Mouse (Mus musculus): ENCODE measurements around the gene Tubb2b. TPM values are rescaled to one million over a fixed set of nuclear protein-coding genes. Genes with fewer than 3 reads are reported as not detected.
A peak's percentile ranks its signal among the peaks of the same experiment; 100 is the strongest.
"Not testable (repeated sequence)": the region's sequence is repeated elsewhere in the genome, so short reads cannot be mapped to it uniquely, and the experiment has no call there.

Tubb2b gene
- total and polyA plus RNA-seq, 2 experiments = 0.33 TPM; not detected in 1

DNA sequence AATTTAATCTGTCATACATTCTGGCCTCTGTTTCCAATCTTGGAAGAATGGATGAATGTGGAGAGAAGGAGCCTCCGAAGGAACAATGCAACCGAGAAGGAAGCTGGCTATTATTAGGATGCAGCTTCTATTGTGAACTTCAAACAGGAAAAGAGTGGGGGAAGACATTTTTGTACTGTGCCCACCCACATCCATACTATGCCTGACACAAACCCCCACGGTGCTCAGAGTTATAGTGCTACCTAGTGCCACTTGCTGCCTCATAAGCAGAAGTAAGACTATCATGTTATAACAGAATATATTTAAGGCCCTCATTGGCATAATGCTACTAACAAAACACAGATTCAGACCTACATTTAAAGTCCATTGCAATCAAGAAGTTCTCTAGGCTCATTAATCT, 40.9 kb downstream of the Tubb2b start:
- Histone ChIP-seq H3K79me2 (ENCODE audit: control insufficient read depth, insufficient read depth, low read length) (no peaks in the 10 kb centered on the region), H3K36me3 (ENCODE audit: control insufficient read depth, insufficient read depth, low read length) (no peaks in the 10 kb centered on the region), H3K4me1 (ENCODE audit: control insufficient read depth, insufficient read depth, low read length) (0 out of 2 replicates have a peak, but pooled peaks cover under 1% of the 10 kb centered on the region), H3K4me3 (ENCODE audit: insufficient read depth, low read depth, low read length) (no peak overlapping the region), H3K27ac (replicated peaks; ENCODE audit: insufficient read depth, low read depth, low read length) (no peak overlapping the region), H3K27me3 (ENCODE audit: control insufficient read depth, insufficient read depth, low read length) (no peaks in the 10 kb centered on the region), H3K9ac (ENCODE audit: low read depth, low read length) (no peak overlapping the region)
- TF ChIP-seq POLR2A (IDR thresholded peaks at IDR 0.05; ENCODE audit: extremely low read depth, insufficient read depth, low read length) (no peak), CTCF (IDR thresholded peaks at IDR 0.05; ENCODE audit: low read depth, low read length) (no peak)
- 73% methylated on average over 3 of the region's 3 CpGs for WGBS
- DNase-seq (ENCODE audit: extremely low read depth, low read depth, low spot score) = no peak

DNA sequence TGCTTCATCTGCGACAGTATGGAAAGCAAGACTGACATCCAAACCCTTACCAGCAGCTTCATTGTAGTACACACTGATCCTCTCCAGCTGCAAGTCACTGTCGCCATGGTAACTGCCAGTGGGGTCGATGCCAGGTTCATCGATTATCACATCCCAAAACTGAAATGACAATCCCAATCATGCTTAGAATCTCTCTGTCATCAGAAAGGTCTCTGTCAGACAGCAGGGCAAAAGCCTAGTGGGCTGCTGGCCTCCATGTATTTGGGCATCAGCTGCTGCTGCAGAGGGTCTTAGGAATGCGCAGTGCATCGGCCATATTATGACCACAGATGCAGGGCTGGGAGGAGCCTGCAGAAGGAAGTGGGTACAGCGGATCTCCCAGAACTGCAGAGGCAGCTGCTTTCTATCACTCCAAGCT, 41.4 kb downstream of the Tubb2b start:
- TF ChIP-seq POLR2A (IDR thresholded peaks at IDR 0.05; ENCODE audit: extremely low read depth, insufficient read depth, low read length) (no peak), CTCF (IDR thresholded peaks at IDR 0.05; ENCODE audit: low read depth, low read length) (no peak)
- WGBS = 75% methylated on average over 7 of the region's 7 CpGs
- H3K27ac ChIP-seq (replicated peaks; ENCODE audit: insufficient read depth, low read depth, low read length) = no peak overlapping the region
- no peak overlapping the region for H3K9ac ChIP-seq (ENCODE audit: low read depth, low read length)
- no peak for DNase-seq (ENCODE audit: extremely low read depth, low read depth, low spot score)
- no peaks in the 10 kb centered on the region for H3K79me2 ChIP-seq (ENCODE audit: control insufficient read depth, insufficient read depth, low read length)
- H3K4me3 ChIP-seq (ENCODE audit: insufficient read depth, low read depth, low read length) = no peak overlapping the region
- no peaks in the 10 kb centered on the region for H3K27me3 ChIP-seq (ENCODE audit: control insufficient read depth, insufficient read depth, low read length)
- peaks cover 4% of the 10 kb centered on the region for H3K4me1 ChIP-seq (ENCODE audit: control insufficient read depth, insufficient read depth, low read length)
- no peaks in the 10 kb centered on the region for H3K36me3 ChIP-seq (ENCODE audit: control insufficient read depth, insufficient read depth, low read length)

DNA sequence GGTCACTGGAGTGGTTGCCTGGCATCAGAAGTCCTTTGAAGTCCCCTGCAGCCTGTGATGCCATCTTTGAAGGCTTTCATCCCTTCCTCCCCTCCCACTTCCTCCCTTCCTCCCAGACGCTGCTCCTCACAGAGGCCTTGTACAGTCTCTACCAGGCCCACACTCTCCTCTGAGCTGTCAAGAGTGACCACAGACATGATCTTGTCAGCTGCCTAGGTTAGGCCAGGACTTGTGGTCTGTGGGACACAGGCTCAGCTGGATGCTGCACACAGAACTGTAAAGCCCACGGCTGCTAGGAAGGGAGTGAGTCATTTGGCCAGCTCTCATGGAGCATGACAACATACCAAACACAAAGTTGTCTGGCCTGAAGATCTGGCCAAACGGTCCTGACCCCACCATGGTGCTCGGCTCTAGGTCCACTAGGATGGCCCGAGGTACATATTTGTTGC, 42.0 kb downstream of the Tubb2b start:
- H3K27me3 ChIP-seq (ENCODE audit: control insufficient read depth, insufficient read depth, low read length); H3K4me3 ChIP-seq (ENCODE audit: insufficient read depth, low read depth, low read length); H3K36me3 ChIP-seq (ENCODE audit: control insufficient read depth, insufficient read depth, low read length); H3K27ac ChIP-seq (replicated peaks; ENCODE audit: insufficient read depth, low read depth, low read length); H3K4me1 ChIP-seq (ENCODE audit: control insufficient read depth, insufficient read depth, low read length); H3K79me2 ChIP-seq (ENCODE audit: control insufficient read depth, insufficient read depth, low read length); H3K9ac ChIP-seq (ENCODE audit: low read depth, low read length); DNase-seq (ENCODE audit: extremely low read depth, low read depth, low spot score): not testable (repeated sequence)
- WGBS = 79% methylated on average over 5 of the region's 5 CpGs

DNA sequence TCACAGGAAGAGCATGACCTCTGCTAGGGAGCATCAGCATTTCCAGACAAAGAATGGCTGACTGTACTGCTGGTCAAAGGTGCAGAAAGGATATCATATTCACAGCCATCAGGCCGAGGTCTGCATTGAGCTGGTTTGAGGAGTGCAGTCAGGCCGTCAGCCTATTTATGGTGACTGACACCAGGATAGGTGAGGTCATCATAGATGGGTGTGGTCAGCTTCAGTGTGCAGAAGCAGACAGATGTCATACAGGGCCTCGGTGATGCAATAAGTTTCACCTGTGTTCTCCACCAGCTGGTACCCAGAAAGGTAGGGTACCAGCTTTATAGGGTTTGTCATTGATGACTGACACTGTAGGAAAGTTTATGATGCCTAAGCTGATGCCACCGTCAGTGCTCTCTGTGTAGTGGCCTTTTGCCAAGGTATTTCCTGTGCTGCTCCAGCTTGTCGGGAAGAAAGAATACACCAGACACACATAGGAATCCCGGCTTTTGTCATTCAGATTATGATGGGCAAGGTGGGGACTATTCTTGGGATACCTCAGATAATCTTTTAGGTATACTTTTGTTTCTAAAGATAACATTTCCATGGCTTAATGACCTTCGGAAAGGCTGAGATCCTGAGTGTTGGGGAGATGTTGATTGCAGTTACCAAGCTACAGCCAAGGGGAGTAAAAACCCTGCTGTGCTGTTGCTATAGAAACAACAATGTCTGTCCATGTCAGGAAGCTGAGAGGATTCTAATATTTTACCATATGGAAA, 43.0 kb downstream of the Tubb2b start:
- TF ChIP-seq POLR2A (IDR thresholded peaks at IDR 0.05; ENCODE audit: extremely low read depth, insufficient read depth, low read length) = no peak
- TF ChIP-seq CTCF (IDR thresholded peaks at IDR 0.05; ENCODE audit: low read depth, low read length) = no peak
- no peaks in the 10 kb centered on the region for H3K79me2 ChIP-seq (ENCODE audit: control insufficient read depth, insufficient read depth, low read length)
- H3K27me3 ChIP-seq (ENCODE audit: control insufficient read depth, insufficient read depth, low read length) = no peaks in the 10 kb centered on the region
- 73% methylated on average over 7 of the region's 7 CpGs for WGBS
- no peak overlapping the region for H3K4me3 ChIP-seq (ENCODE audit: insufficient read depth, low read depth, low read length)
- H3K4me1 ChIP-seq (ENCODE audit: control insufficient read depth, insufficient read depth, low read length) = peaks cover 6% of the 10 kb centered on the region
- DNase-seq (ENCODE audit: extremely low read depth, low read depth, low spot score) = no peak
- H3K36me3 ChIP-seq (ENCODE audit: control insufficient read depth, insufficient read depth, low read length) = no peaks in the 10 kb centered on the region
- H3K27ac ChIP-seq (replicated peaks; ENCODE audit: insufficient read depth, low read depth, low read length) = no peak overlapping the region
- H3K9ac ChIP-seq (ENCODE audit: low read depth, low read length) = no peak overlapping the region

DNA sequence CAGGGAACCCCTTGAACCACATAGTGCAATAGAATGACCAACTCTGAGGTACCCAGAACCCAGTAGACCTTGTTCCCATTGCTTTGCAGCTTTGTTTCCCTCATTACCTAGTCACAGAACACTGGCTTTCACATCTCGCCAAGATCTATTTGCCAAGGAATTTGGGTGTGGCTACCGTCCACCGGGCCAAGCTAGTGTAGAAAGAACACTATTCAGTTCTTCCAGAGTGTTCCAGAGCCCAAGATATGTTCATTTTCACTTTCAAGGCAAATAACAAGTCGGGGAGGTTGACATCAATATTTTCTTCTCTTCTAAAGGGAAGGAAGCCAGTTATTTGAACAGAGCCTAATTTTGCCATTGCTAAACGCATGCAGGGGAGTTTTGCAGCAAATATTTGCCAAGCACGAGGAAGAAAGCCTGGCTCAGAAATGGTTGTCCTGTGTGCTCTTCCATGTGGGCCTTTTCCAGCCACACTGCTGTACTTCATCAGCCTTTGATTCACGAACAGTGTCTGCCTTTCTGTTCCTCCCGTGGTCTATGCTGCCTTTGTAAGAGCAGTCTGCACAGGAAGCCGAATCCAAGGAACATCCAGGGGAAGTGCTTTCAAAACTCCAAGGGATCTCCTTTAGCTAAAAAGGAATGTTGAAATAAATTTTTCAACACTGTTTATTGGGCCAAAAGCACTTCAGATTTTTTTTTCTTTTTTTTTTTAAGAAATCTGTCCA, 46.1 kb downstream of the Tubb2b start:
- Histone ChIP-seq H3K9ac (ENCODE audit: low read depth, low read length) (no peak overlapping the region), H3K4me1 (ENCODE audit: control insufficient read depth, insufficient read depth, low read length) (peaks cover 6% of the 10 kb centered on the region), H3K79me2 (ENCODE audit: control insufficient read depth, insufficient read depth, low read length) (no peaks in the 10 kb centered on the region), H3K27ac (replicated peaks; ENCODE audit: insufficient read depth, low read depth, low read length) (no peak overlapping the region; the same call in 1 of the 2 replicates), H3K4me3 (ENCODE audit: insufficient read depth, low read depth, low read length) (no peak overlapping the region), H3K36me3 (ENCODE audit: control insufficient read depth, insufficient read depth, low read length) (no peaks in the 10 kb centered on the region), H3K27me3 (ENCODE audit: control insufficient read depth, insufficient read depth, low read length) (no peaks in the 10 kb centered on the region)
- DNase-seq (ENCODE audit: extremely low read depth, low read depth, low spot score) = peak; percentile 74
- no peak for TF ChIP-seq CTCF (IDR thresholded peaks at IDR 0.05; ENCODE audit: low read depth, low read length)
- TF ChIP-seq POLR2A (IDR thresholded peaks at IDR 0.05; ENCODE audit: extremely low read depth, insufficient read depth, low read length) = no peak
- 19% methylated on average over 9 of the region's 9 CpGs for WGBS

DNA sequence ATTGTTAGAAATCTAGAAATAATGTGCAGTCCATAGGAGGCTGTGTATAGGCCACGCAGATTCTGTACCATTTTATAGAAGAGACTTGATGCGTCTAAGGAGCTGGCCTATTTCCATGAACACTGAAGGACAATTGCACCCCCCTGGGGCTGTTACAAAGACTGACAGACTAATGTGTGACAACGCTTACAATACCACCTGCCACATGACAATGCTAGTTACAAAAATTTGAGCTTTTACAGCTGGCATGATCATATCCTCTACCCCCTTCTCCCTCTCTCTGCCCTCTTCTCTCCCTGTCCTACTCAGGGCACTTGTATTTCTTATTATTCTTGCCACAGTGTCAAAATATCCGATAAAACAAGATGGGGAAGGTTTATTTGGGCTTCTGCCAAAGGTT, 48.3 kb downstream of the Tubb2b start:
- TF ChIP-seq CTCF (IDR thresholded peaks at IDR 0.05; ENCODE audit: low read depth, low read length) (no peak), POLR2A (IDR thresholded peaks at IDR 0.05; ENCODE audit: extremely low read depth, insufficient read depth, low read length) (no peak)
- no peak for DNase-seq (ENCODE audit: extremely low read depth, low read depth, low spot score)
- Histone ChIP-seq H3K27me3 (ENCODE audit: control insufficient read depth, insufficient read depth, low read length) (no peaks in the 10 kb centered on the region), H3K27ac (replicated peaks; ENCODE audit: insufficient read depth, low read depth, low read length) (no peak overlapping the region), H3K4me1 (ENCODE audit: control insufficient read depth, insufficient read depth, low read length) (peaks cover 12% of the 10 kb centered on the region), H3K9ac (ENCODE audit: low read depth, low read length) (no peak overlapping the region), H3K79me2 (ENCODE audit: control insufficient read depth, insufficient read depth, low read length) (no peaks in the 10 kb centered on the region), H3K36me3 (ENCODE audit: control insufficient read depth, insufficient read depth, low read length) (no peaks in the 10 kb centered on the region), H3K4me3 (ENCODE audit: insufficient read depth, low read depth, low read length) (no peak overlapping the region)
- WGBS = 89% methylated on average over 4 of the region's 4 CpGs

Measured in liver, adult 2 months (tissue).